Mouse (Mus musculus) myocyte (in vitro differentiated cells): Measurements from ENCODE around the gene Fam219a.

Experiments
- CEBPB ChIP-seq: IDR thresholded peaks from 2 replicates; pipeline ENCODE4 v1.6.1; 2011; ENCODE audit warnings: mild to moderate bottlenecking, moderate library complexity; ENCODE audit not compliant: poor library complexity, insufficient read depth, severe bottlenecking
- E2F4 ChIP-seq: IDR thresholded peaks from one replicate; pipeline ENCODE4 v1.6.1; 2011; ENCODE audit warnings: mild to moderate bottlenecking, control low read depth, moderate library complexity; ENCODE audit not compliant: insufficient read depth
- MAX ChIP-seq: IDR thresholded peaks from one replicate; pipeline ENCODE4 v1.6.1; 2011; ENCODE audit warnings: low read depth, mild to moderate bottlenecking, control low read depth
- MYOD1 ChIP-seq, 3 experiments: IDR thresholded peaks; one replicate each; pipeline ENCODE4 v1.6.1; 2011; ENCODE audit warnings: control low read depth in 2 of 3, low read depth in 2 of 3, mild to moderate bottlenecking in 2 of 3, moderate library complexity in 1 of 3; ENCODE audit not compliant: insufficient read length in 2 of 3, control insufficient read depth in 1 of 3
- MYOG ChIP-seq, 3 experiments: IDR thresholded peaks; one replicate each; pipeline ENCODE4 v1.6.1; 2011; ENCODE audit warnings: control low read depth in 2 of 3, low read depth in 2 of 3, mild to moderate bottlenecking in 2 of 3; ENCODE audit not compliant: insufficient read length in 2 of 3, control insufficient read depth in 1 of 3, insufficient read depth in 1 of 3
- POLR2A ChIP-seq: IDR thresholded peaks from one replicate; pipeline ENCODE4 v1.6.1; 2011; ENCODE audit warnings: low read depth, mild to moderate bottlenecking, control low read depth, moderate library complexity; ENCODE audit not compliant: insufficient read length
- POLR2AphosphoS2 ChIP-seq: IDR thresholded peaks from one replicate; pipeline ENCODE4 v1.6.1; 2011; ENCODE audit warnings: low read depth, control low read depth; ENCODE audit not compliant: insufficient read length
- REST ChIP-seq: IDR thresholded peaks from one replicate; pipeline ENCODE4 v1.6.1; 2011; ENCODE audit warnings: mild to moderate bottlenecking, control low read depth, moderate library complexity; ENCODE audit not compliant: insufficient read depth, insufficient read length
- SRF ChIP-seq: IDR thresholded peaks from one replicate; pipeline ENCODE4 v1.6.1; 2011; ENCODE audit warnings: low read depth; ENCODE audit not compliant: control insufficient read depth, insufficient read length
- TCF12 ChIP-seq: IDR thresholded peaks from one replicate; pipeline ENCODE4 v1.6.1; 2011; ENCODE audit warnings: mild to moderate bottlenecking, control low read depth; ENCODE audit not compliant: poor library complexity, insufficient read depth, severe bottlenecking
- USF1 ChIP-seq: IDR thresholded peaks from one replicate; pipeline ENCODE4 v1.6.1; 2011; ENCODE audit warnings: low read depth, mild to moderate bottlenecking, control low read depth, moderate library complexity

DNA sequence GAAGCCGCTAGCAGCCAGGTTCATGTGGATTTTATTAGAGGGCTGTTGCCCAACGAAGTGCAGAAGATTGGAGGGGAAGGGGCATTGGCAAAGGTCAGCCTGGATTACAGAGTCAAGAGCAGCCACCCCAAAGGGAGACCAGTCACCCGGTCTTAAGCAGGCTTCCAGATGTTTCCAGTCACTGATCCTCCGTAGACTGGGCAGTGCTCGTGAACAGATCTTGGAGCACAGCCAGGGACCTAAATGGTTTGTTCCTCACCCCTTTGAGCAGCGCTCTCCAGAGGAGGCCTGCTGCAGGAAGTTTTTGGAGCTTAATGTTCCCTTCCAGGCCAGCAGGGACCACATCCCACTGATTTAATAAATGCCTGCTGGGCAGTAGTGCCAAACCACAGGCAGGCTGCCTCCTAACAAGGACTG, 87.7 kb downstream of the Fam219a start:
- TF ChIP-seq POLR2A (no peak), MYOD1 (IDR thresholded peaks at IDR 0.05; ENCODE audit: control insufficient read depth in 1 of 3, insufficient read length in 2 of 3, low read depth in 2 of 3) (no peak), USF1 (no peak), POLR2AphosphoS2 (no peak), MYOG (IDR thresholded peaks at IDR 0.05; ENCODE audit: control insufficient read depth in 1 of 3, insufficient read depth in 1 of 3, insufficient read length in 2 of 3, low read depth in 2 of 3) (no peak), E2F4 (no peak), MAX (no peak), TCF12 (no peak), CEBPB (no peak), REST (no peak), SRF (no peak)
